Mouse (Mus musculus): ENCODE measurements around the gene Stk24. TPM values are rescaled to one million over a fixed set of nuclear protein-coding genes. Genes with fewer than 3 reads are reported as not detected.

Gene Stk24
- total and polyA plus RNA-seq, 2 experiments from 2014 or later: 15.0 to 18.7 TPM

DNA sequence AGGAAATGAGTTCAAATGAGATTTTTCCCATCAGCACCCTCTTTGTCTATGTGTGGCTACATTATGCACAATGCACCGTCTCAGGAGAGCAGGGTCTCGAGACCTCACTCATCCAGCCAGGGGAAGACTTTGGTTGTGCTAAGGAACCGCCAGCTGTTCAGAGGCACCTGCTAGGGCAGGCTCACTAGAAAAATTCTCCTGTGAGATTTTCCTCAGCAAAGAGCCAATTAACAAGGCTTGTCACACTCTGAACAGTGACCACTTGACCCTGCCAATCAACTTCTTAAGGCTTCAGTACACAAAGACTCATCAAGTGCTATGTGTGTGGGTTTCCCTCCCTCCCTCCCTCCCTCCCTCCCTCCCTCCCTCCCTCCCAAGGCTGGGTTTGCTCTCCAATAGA, 4.0 kb upstream of the Stk24 start:
- no peak for DNase-seq (ENCODE audit: low spot score)
- ATAC-seq: no peak
- no peak overlapping the region for H3K27ac ChIP-seq
- no peak overlapping the region for H3K9ac ChIP-seq (replicated peaks; ENCODE audit: low read length)
- no peak overlapping the region for H3K4me3 ChIP-seq (ENCODE audit: low read length)
- no peaks in the 10 kb centered on the region; the same call in 1 of the 2 replicates for H3K4me1 ChIP-seq (ENCODE audit: insufficient read depth, low read length)
- H3K27me3 ChIP-seq (ENCODE audit: insufficient read depth, low read length): no peaks in the 10 kb centered on the region
- H3K9me3 ChIP-seq (ENCODE audit: low read length): no peaks in the 10 kb centered on the region
- no peak for TF ChIP-seq CTCF (IDR thresholded peaks at IDR 0.05; ENCODE audit: low read depth)
- WGBS: 40% methylated on average over 3 of the region's 3 CpGs
- no peak overlapping the region for H3K4me2 ChIP-seq (ENCODE audit: low read depth, low read length)
- no peaks in the 10 kb centered on the region for H3K36me3 ChIP-seq (ENCODE audit: insufficient read depth, low read length)

DNA sequence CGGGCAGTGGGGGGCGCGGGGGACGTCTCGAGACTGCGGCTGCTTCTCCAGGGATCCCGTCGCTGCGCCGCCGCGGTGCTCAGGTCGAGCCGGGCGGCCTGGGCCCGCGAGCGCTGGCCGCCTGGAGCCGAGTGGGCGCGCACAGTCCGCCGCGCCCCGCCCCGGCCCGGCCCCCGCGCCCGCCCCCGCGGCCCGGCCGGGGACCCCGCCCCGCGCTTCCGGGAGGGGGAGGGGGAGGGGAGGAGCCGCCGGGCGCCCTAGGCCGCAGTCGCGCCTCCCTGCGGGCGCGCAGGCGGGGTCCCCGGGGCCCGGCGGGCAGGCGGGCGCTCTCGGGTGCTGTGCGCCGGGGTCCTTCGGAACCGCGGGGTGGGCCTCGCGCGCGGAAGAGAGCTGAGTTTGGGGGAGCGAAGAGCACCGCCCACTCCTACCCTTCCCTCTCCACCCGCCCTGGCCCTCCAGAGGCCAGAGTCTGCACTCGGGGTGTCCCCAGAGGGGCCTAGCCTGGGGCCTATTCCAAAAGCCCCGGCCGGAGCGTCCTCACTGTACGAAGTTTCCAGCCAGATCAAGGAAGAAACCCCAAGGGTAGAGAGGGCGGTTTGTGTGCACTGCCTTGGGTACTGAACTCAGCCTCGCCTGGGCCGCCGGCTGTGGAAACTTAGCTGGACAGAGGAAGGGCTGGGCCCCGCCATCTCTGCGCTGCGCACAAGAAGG, 540 bp downstream of the Stk24 start:
- Histone ChIP-seq H3K36me3 (ENCODE audit: insufficient read depth, low read length) (no peaks in the 10 kb centered on the region), H3K27me3 (ENCODE audit: insufficient read depth, low read length) (no peaks in the 10 kb centered on the region), H3K9ac (replicated peaks; ENCODE audit: low read length) (peak overlapping the region; percentile 96), H3K4me2 (ENCODE audit: low read depth, low read length) (peak overlapping the region; percentile 94), H3K4me1 (ENCODE audit: insufficient read depth, low read length) (peaks cover 3% of the 10 kb centered on the region; the same call in 1 of the 2 replicates), H3K27ac (peak overlapping the region; percentile 85), H3K9me3 (ENCODE audit: low read length) (no peaks in the 10 kb centered on the region), H3K4me3 (ENCODE audit: low read length) (peak overlapping the region; percentile 96)
- ATAC-seq (peak; percentile 93), DNase-seq (ENCODE audit: low spot score) (peak; percentile 86)
- no peak for TF ChIP-seq CTCF (IDR thresholded peaks at IDR 0.05; ENCODE audit: low read depth)
- WGBS: under 1% methylated on average over 45 of the region's 79 CpGs

DNA sequence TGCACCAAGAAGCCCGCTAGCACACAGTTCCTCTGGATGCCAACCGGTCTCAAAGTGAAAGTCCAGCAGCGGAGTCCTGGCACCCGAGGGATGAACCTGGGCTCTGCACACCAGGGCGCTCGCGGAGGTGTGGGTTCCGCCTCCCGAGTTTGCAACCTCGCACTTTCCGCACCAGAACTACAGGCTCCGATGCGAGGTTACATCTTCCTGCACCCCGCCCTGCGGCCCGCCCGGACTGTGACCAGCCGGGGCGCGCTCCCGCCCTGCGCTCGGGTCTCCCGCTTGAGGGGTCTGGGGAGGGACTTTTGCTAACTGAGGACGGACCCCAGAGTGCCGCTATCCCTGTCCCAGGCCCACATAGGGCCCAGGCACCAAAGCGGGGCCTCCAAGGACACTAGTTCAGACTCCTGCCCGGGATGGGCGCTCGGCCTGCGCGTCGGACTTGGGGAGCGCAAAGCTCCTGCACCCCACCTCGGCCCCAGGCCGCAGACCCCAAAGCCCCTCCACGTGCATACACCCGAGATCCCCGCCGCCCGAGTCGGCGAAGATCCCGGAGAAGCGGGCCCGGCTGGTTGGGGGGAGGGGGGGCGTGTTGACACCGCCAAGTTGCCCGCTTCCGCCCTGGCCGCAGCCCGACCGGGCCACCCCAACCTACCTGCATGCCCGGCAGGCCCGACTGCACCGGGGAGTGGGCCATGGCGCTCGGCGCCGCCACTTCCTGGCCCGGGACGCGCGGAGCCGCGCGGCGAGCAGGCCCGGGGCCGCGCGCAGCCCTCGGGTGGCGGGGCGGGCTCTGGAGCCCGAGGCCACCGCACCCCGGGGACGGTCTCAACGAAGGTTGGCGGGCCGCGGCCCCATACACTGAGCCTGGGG, 1.3 kb downstream of the Stk24 start:
- H3K9me3 ChIP-seq (ENCODE audit: low read length): no peaks in the 10 kb centered on the region
- WGBS: 0% methylated on average over 58 of the region's 83 CpGs
- peaks cover 3% of the 10 kb centered on the region; the same call in 1 of the 2 replicates for H3K4me1 ChIP-seq (ENCODE audit: insufficient read depth, low read length)
- H3K9ac ChIP-seq (replicated peaks; ENCODE audit: low read length): peak overlapping the region; percentile 96
- H3K4me2 ChIP-seq (ENCODE audit: low read depth, low read length): peak overlapping the region; percentile 94
- peak overlapping the region; percentile 96 for H3K4me3 ChIP-seq (ENCODE audit: low read length)
- TF ChIP-seq CTCF (IDR thresholded peaks at IDR 0.05; ENCODE audit: low read depth): no peak
- H3K36me3 ChIP-seq (ENCODE audit: insufficient read depth, low read length): no peaks in the 10 kb centered on the region
- no peaks in the 10 kb centered on the region for H3K27me3 ChIP-seq (ENCODE audit: insufficient read depth, low read length)
- ATAC-seq (peak; percentile 79), DNase-seq (ENCODE audit: low spot score) (peak; percentile 18)
- peak overlapping the region; percentile 85 for H3K27ac ChIP-seq

DNA sequence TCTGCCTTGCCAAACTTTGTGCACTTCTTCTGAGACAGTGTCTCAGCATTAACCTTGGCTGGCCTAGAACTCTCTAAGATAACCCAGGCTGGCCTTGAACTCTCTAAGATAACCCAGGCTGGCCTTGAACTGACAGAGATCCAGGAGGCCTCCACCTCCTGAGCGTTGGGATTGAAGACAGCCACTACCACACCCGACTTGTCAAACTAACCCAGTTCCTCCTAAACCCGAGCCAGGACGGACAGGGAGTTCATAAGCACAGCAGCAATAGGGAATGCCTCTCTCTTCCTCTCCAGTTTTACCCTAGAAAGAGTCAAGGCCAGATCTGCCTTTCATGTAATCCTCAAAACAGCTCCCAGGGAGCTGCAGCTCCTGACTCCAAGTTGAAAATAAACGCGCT, 3.2 kb downstream of the Stk24 start:
- no peak for TF ChIP-seq CTCF (IDR thresholded peaks at IDR 0.05; ENCODE audit: low read depth)
- peaks cover 3% of the 10 kb centered on the region; the same call in 1 of the 2 replicates for H3K4me1 ChIP-seq (ENCODE audit: insufficient read depth, low read length)
- H3K4me3 ChIP-seq (ENCODE audit: low read length): no peak overlapping the region
- no peak overlapping the region for H3K9ac ChIP-seq (replicated peaks; ENCODE audit: low read length)
- H3K4me2 ChIP-seq (ENCODE audit: low read depth, low read length): no peak overlapping the region
- H3K9me3 ChIP-seq (ENCODE audit: low read length): no peaks in the 10 kb centered on the region
- H3K27me3 ChIP-seq (ENCODE audit: insufficient read depth, low read length): no peaks in the 10 kb centered on the region
- DNase-seq (ENCODE audit: low spot score) (no peak), ATAC-seq (no peak)
- H3K27ac ChIP-seq: no peak overlapping the region
- WGBS: 68% methylated on average over 6 of the region's 6 CpGs
- no peaks in the 10 kb centered on the region for H3K36me3 ChIP-seq (ENCODE audit: insufficient read depth, low read length)

DNA sequence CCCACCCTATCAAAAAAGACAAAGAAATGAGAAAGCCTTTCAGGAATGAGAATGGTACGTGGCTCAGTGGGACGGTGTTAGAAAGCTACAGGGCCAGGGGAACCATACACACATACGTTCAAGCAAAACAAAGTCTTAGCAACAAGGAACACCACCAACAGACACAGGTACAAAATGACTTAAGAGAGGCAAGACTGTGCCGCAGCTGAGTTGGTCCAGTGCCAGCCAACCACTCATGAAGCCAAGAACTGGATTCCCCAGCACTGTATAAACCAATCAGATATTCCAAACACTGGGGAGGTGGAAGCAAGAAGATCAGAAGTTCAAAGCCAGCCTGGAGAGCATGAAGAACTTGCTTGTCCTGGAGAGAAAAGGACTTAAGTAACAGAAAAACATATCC, 5.9 kb downstream of the Stk24 start:
- no peaks in the 10 kb centered on the region for H3K9me3 ChIP-seq (ENCODE audit: low read length)
- WGBS: 73% methylated on average over 4 of the region's 4 CpGs
- H3K4me1 ChIP-seq (ENCODE audit: insufficient read depth, low read length): 0 out of 2 replicates have a peak, but pooled peaks cover 8% of the 10 kb centered on the region
- no peak overlapping the region for H3K9ac ChIP-seq (replicated peaks; ENCODE audit: low read length)
- no peaks in the 10 kb centered on the region for H3K27me3 ChIP-seq (ENCODE audit: insufficient read depth, low read length)
- no peak for TF ChIP-seq CTCF (IDR thresholded peaks at IDR 0.05; ENCODE audit: low read depth)
- ATAC-seq (no peak), DNase-seq (ENCODE audit: low spot score) (no peak)
- no peak overlapping the region for H3K4me2 ChIP-seq (ENCODE audit: low read depth, low read length)
- no peak overlapping the region for H3K27ac ChIP-seq
- H3K36me3 ChIP-seq (ENCODE audit: insufficient read depth, low read length): no peaks in the 10 kb centered on the region
- H3K4me3 ChIP-seq (ENCODE audit: low read length): no peak overlapping the region

DNA sequence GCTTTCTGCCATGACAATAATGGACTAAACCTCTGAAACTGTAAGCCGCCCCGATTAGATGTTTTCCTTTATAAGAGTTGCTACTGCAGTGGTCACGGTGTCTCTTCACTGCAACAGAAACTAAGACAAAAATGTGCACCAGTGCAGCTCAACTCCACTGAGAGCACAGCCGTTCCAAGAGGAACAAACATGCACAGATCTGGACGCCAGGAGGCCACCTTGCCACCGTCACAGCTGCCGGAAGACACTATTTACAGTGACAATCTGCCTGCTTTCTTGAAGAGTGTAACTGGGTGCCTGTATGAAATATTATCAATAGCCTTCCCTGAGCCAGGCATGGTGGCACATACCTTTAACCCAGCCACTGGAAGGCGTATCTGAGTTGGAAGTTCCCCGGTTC, 6.8 kb downstream of the Stk24 start:
- H3K4me1 ChIP-seq (ENCODE audit: insufficient read depth, low read length): 0 out of 2 replicates have a peak, but pooled peaks cover 9% of the 10 kb centered on the region
- no peak overlapping the region for H3K4me2 ChIP-seq (ENCODE audit: low read depth, low read length)
- H3K9me3 ChIP-seq (ENCODE audit: low read length): no peaks in the 10 kb centered on the region
- H3K9ac ChIP-seq (replicated peaks; ENCODE audit: low read length): no peak overlapping the region
- no peak overlapping the region for H3K27ac ChIP-seq
- H3K4me3 ChIP-seq (ENCODE audit: low read length): no peak overlapping the region
- ATAC-seq (no peak), DNase-seq (ENCODE audit: low spot score) (no peak)
- H3K36me3 ChIP-seq (ENCODE audit: insufficient read depth, low read length): no peaks in the 10 kb centered on the region
- H3K27me3 ChIP-seq (ENCODE audit: insufficient read depth, low read length): no peaks in the 10 kb centered on the region
- 82% methylated on average over 9 of the region's 9 CpGs for WGBS
- TF ChIP-seq CTCF (IDR thresholded peaks at IDR 0.05; ENCODE audit: low read depth): no peak

Measured in hindbrain, postnatal 0 days (tissue).